Mouse (Mus musculus) midbrain, postnatal 0 days (tissue): Measurements from ENCODE around the gene Astn2. TPM values are rescaled to one million over a fixed set of nuclear protein-coding genes. Genes with fewer than 3 reads are reported as not detected.

Experiments used
- ATAC-seq: fragments of 200-750 bp; cut with Nextera tagmentation; 2 replicates; pipeline ENCODE4 v1.8.0; 2017; ENCODE audit warnings: moderate number of reproducible peaks, mild to moderate bottlenecking, moderate TSS enrichment, moderate library complexity; ENCODE audit not compliant: low FRiP score
- DNase-seq: peaks from one replicate; pipeline ENCODE4 v3.0.0-alpha.2; 2015; ENCODE audit warnings: low spot score
- H3K27ac ChIP-seq: fragments of 300-500 bp; sonication (generic); 2 replicates; pipeline ENCODE4 v1.5.1; 2014; ENCODE audit warnings: low read depth, mild to moderate bottlenecking, low read length, mixed read lengths
- H3K27me3 ChIP-seq: fragments of 300-500 bp; sonication (generic); 2 replicates; pipeline ENCODE4 v1.6.1; 2014; ENCODE audit warnings: low read length, control low read depth, mixed read lengths; ENCODE audit not compliant: insufficient read depth
- H3K36me3 ChIP-seq: fragments of 300-500 bp; sonication (generic); 2 replicates; pipeline ENCODE4 v1.6.1; 2014; ENCODE audit warnings: low read length, control low read depth, mixed read lengths; ENCODE audit not compliant: insufficient read depth
- H3K4me1 ChIP-seq: fragments of 300-500 bp; sonication (generic); 2 replicates; pipeline ENCODE4 v1.6.1; 2014; ENCODE audit warnings: mild to moderate bottlenecking, control low read depth, antibody characterized with exemption, low read length, mixed read lengths; ENCODE audit not compliant: insufficient read depth
- H3K4me2 ChIP-seq: fragments of 300-500 bp; sonication (generic); 2 replicates; pipeline ENCODE4 v1.6.1; 2014; ENCODE audit warnings: low read depth, mild to moderate bottlenecking, low read length, mixed read lengths; ENCODE audit not compliant: poor library complexity, severe bottlenecking
- H3K4me3 ChIP-seq: fragments of 300-500 bp; sonication (generic); 2 replicates; pipeline ENCODE4 v1.5.1; 2014; ENCODE audit warnings: low read depth, mild to moderate bottlenecking, low read length, moderate library complexity
- H3K9ac ChIP-seq: fragments of 300-500 bp; sonication (generic); replicated peaks from 2 replicates; pipeline ENCODE4 v1.6.1; 2014; ENCODE audit warnings: mild to moderate bottlenecking, low read length, moderate library complexity, mixed read lengths; ENCODE audit not compliant: poor library complexity, severe bottlenecking
- H3K9me3 ChIP-seq: fragments of 300-500 bp; sonication (generic); 2 replicates; pipeline ENCODE4 v1.6.1; 2016; ENCODE audit warnings: low read length, control low read depth
- CTCF ChIP-seq: IDR thresholded peaks from 2 replicates; pipeline ENCODE4 v1.5.1; 2016; ENCODE audit warnings: antibody characterized with exemption, mild to moderate bottlenecking
- WGBS: fragments of 180-500 bp; shearing (Covaris S2); extraction: QIAGEN DNeasy Blood & Tissue Kit; methylation state at CpG from one replicate; pipeline ENCODE4 v1.1.7; 2014; 5-methylcytosine and 5-hydroxymethylcytosine counted together
- polyA plus RNA-seq: library from polyadenylated mRNA; unstranded; fragments of >200 nt; fragmentation: Nextera tagmentation; extraction: Ambion mirVana; gene quantifications from 2 replicates; pipeline ENCODE4 v1.2.1, GENCODE M21; 2015
- total RNA-seq: library from RNA; depleted of rRNA; stranded (reverse); fragments of >200 nt; gene quantifications from 2 replicates; pipeline ENCODE4 v1.2.3, GENCODE M21; 2014

Gene Astn2
- total and polyA plus RNA-seq, 2 experiments from 2014 or later = 2.5 to 34.9 TPM

GRCm38 (mm10) chr4:66337443-66337842 is 67.0 kb downstream of the Astn2 start:
- no peaks in the 10 kb centered on the region for H3K27me3 ChIP-seq
- 95% methylated on average over 3 of the region's 3 CpGs for WGBS
- no peaks in the 10 kb centered on the region for H3K4me1 ChIP-seq
- H3K27ac ChIP-seq = no peak overlapping the region
- ATAC-seq (no peak), DNase-seq (no peak)
- H3K4me3 ChIP-seq = no peak overlapping the region
- no peak overlapping the region for H3K4me2 ChIP-seq
- TF ChIP-seq CTCF = no peak
- no peaks in the 10 kb centered on the region for H3K36me3 ChIP-seq
- H3K9ac ChIP-seq = no peak overlapping the region
- no peaks in the 10 kb centered on the region for H3K9me3 ChIP-seq

GRCm38 (mm10) chr4:66330600-66331285 is 73.7 kb downstream of the Astn2 start:
- 0 out of 2 replicates have a peak, but pooled peaks have one; percentile 16 for ATAC-seq
- TF ChIP-seq CTCF = no peak
- H3K27ac ChIP-seq = no peak overlapping the region; the same call in 1 of the 2 replicates

GRCm38 (mm10) chr4:66321051-66321450 is 83.4 kb downstream of the Astn2 start:
- no peak overlapping the region for H3K4me3 ChIP-seq
- TF ChIP-seq CTCF = no peak
- no peak overlapping the region for H3K9ac ChIP-seq
- DNase-seq = no peak
- ATAC-seq = no peak
- H3K27me3 ChIP-seq = no peaks in the 10 kb centered on the region
- H3K4me2 ChIP-seq = no peak overlapping the region
- WGBS = 91% methylated on average over 2 of the region's 2 CpGs
- H3K36me3 ChIP-seq = no peaks in the 10 kb centered on the region
- no peak overlapping the region for H3K27ac ChIP-seq
- no peaks in the 10 kb centered on the region for H3K9me3 ChIP-seq
- no peaks in the 10 kb centered on the region for H3K4me1 ChIP-seq

More at GRCm38 (mm10) chr4:66330600-66331285, 73.7 kb downstream of the Astn2 start:
- Histone ChIP-seq H3K4me2 (no peak overlapping the region), H3K4me3 (no peak overlapping the region), H3K9me3 (no peaks in the 10 kb centered on the region), H3K9ac (0 out of 2 replicates have a peak overlapping the region, but pooled peaks have one; percentile 24), H3K4me1 (0 out of 2 replicates have a peak, but pooled peaks cover 3% of the 10 kb centered on the region), H3K36me3 (no peaks in the 10 kb centered on the region), H3K27me3 (no peaks in the 10 kb centered on the region)
- DNase-seq = no peak
- 10% methylated on average over 4 of the region's 4 CpGs for WGBS

GRCm38 (mm10) chr4:66314806-66315484 is 89.5 kb downstream of the Astn2 start:
- Histone ChIP-seq H3K4me1 (no peaks in the 10 kb centered on the region), H3K9ac (no peak overlapping the region), H3K27me3 (no peaks in the 10 kb centered on the region), H3K4me2 (no peak overlapping the region), H3K9me3 (no peaks in the 10 kb centered on the region), H3K27ac (no peak overlapping the region), H3K4me3 (no peak overlapping the region), H3K36me3 (no peaks in the 10 kb centered on the region)
- ATAC-seq = no peak
- WGBS = 19% methylated on average over 8 of the region's 8 CpGs
- no peak for TF ChIP-seq CTCF
- DNase-seq = peak; percentile 62

GRCm38 (mm10) chr4:66312733-66313132 is 91.7 kb downstream of the Astn2 start:
- H3K36me3 ChIP-seq = no peaks in the 10 kb centered on the region
- 70% methylated on average over 1 of the region's 1 CpGs for WGBS
- TF ChIP-seq CTCF = no peak
- no peaks in the 10 kb centered on the region for H3K9me3 ChIP-seq
- H3K9ac ChIP-seq = no peak overlapping the region
- no peak overlapping the region for H3K27ac ChIP-seq
- no peaks in the 10 kb centered on the region for H3K27me3 ChIP-seq
- H3K4me2 ChIP-seq = no peak overlapping the region
- no peaks in the 10 kb centered on the region for H3K4me1 ChIP-seq
- ATAC-seq = no peak
- DNase-seq = peak; percentile 28
- no peak overlapping the region for H3K4me3 ChIP-seq
